Mouse (Mus musculus): ENCODE data around the gene Ints7. TPM values are rescaled to one million over a fixed set of nuclear protein-coding genes. Genes with fewer than 3 reads are reported as not detected.

Ints7 gene
- polyA plus RNA-seq, 1 experiment from 2014 or later = 46.8 TPM

DNA sequence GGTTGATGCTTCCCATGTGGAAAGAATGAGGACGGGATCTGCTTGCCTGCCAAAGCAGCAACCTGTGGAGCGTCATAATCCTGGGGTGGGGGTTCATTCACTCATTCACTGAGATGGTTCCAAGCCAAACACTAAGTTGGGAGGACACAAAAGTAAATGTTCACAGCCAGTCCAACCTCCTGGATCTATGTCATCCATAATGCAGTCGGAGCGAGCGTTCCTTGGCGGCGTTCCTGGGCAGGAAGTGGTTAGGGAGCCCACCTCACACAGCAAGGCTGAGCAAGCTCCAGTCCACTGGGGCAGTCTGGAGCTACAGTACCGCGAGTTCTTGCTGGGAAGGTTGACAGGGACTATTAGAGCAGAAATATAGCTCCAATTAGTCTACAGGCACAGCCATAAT lies 92.6 kb downstream of the Ints7 start:
- 42% methylated on average over 9 of the region's 9 CpGs for WGBS
- Histone ChIP-seq H3K27ac (0 out of 2 replicates have a peak overlapping the region, but pooled peaks have one; percentile 13), H3K36me3 (no peaks in the 10 kb centered on the region), H3K9me3 (no peaks in the 10 kb centered on the region), H3K4me1 (0 out of 2 replicates have a peak, but pooled peaks cover 6% of the 10 kb centered on the region), H3K4me2 (0 out of 2 replicates have a peak overlapping the region, but pooled peaks have one; percentile 19), H3K27me3 (replicated peaks) (no peaks in the 10 kb centered on the region), H3K4me3 (replicated peaks) (no peak overlapping the region), H3K9ac (no peak overlapping the region)
- peak; percentile 81 for ATAC-seq (ENCODE audit: insufficient read depth, low FRiP score, low read depth)

Other genes with a start within 250 kb of the Ints7 start
- 20.0 and 20.8 TPM in 2 replicates for gene Tmem206, start 249.7 kb upstream of the Ints7 start, polyA plus RNA-seq (2015; fragmentation: Nextera tagmentation; extraction: Ambion mirVana)
- gene Ppp2r5a, start 172.4 kb upstream of the Ints7 start, polyA plus RNA-seq (2015; fragmentation: Nextera tagmentation; extraction: Ambion mirVana) = 29.6 and 29.8 TPM in 2 replicates
- 41.8 and 44.4 TPM in 2 replicates for gene Dtl, start 92 bp upstream of the Ints7 start, polyA plus RNA-seq (2015; fragmentation: Nextera tagmentation; extraction: Ambion mirVana)
- gene Lpgat1, start 142.2 kb downstream of the Ints7 start, polyA plus RNA-seq (2015; fragmentation: Nextera tagmentation; extraction: Ambion mirVana) = 32.6 and 40.4 TPM in 2 replicates
- gene Nek2, start 245.8 kb downstream of the Ints7 start, polyA plus RNA-seq (2015; fragmentation: Nextera tagmentation; extraction: Ambion mirVana) = 38.7 and 41.1 TPM in 2 replicates

All from stomach, embryonic 15.5 days (tissue).